Mouse (Mus musculus) forebrain, embryonic 11.5 days (tissue): ENCODE results near the gene Wdr20. TPM values are rescaled to one million over a fixed set of nuclear protein-coding genes. Genes with fewer than 3 reads are reported as not detected.
A peak's percentile ranks its signal among the peaks of the same experiment; 100 is the strongest.
"Not testable (repeated sequence)": the region's sequence is repeated elsewhere in the genome, so short reads cannot be mapped to it uniquely, and the experiment has no call there.

ENCODE experiments used
- ATAC-seq: fragments of 200-750 bp; cut with Nextera tagmentation; replicated peaks from 2 replicates; pipeline ENCODE4 v1.8.0; 2017; ENCODE audit warnings: moderate TSS enrichment; ENCODE audit not compliant: low FRiP score
- DNase-seq: peaks from one replicate; pipeline ENCODE4 v3.0.0-alpha.2; 2017; ENCODE audit warnings: low spot score
- H3K27ac ChIP-seq: fragments of 300-500 bp; sonication (generic); 2 replicates; pipeline ENCODE4 v1.5.1; 2014; ENCODE audit warnings: low read depth, low read length
- H3K27me3 ChIP-seq: fragments of 300-500 bp; sonication (generic); 2 replicates; pipeline ENCODE4 v1.6.1; 2014; ENCODE audit warnings: mild to moderate bottlenecking, low read length, mixed read lengths; ENCODE audit not compliant: control insufficient read depth, insufficient read depth
- H3K36me3 ChIP-seq: fragments of 300-500 bp; sonication (generic); 2 replicates; pipeline ENCODE4 v1.6.1; 2014; ENCODE audit warnings: mild to moderate bottlenecking, low read length, moderate library complexity, mixed read lengths; ENCODE audit not compliant: control insufficient read depth, insufficient read depth
- H3K4me1 ChIP-seq: fragments of 300-500 bp; sonication (generic); replicated peaks from 2 replicates; pipeline ENCODE4 v1.6.1; 2014; ENCODE audit warnings: low read length, mixed read lengths; ENCODE audit not compliant: control insufficient read depth, insufficient read depth
- H3K4me2 ChIP-seq: fragments of 300-500 bp; sonication (generic); 2 replicates; pipeline ENCODE4 v1.6.1; 2014; ENCODE audit warnings: low read depth, mild to moderate bottlenecking, low read length, moderate library complexity, mixed read lengths; ENCODE audit not compliant: severe bottlenecking
- H3K4me3 ChIP-seq: fragments of 300-500 bp; sonication (generic); 2 replicates; pipeline ENCODE4 v1.5.1; 2014; ENCODE audit warnings: low read depth, low read length
- H3K9ac ChIP-seq: fragments of 300-500 bp; sonication (generic); 2 replicates; pipeline ENCODE4 v1.6.1; 2014; ENCODE audit warnings: low read length
- H3K9me3 ChIP-seq: fragments of 300-500 bp; sonication (generic); 2 replicates; pipeline ENCODE4 v1.6.1; 2016; ENCODE audit warnings: low read length, mixed read lengths; ENCODE audit not compliant: control insufficient read depth
- WGBS: fragments of 180-500 bp; shearing (Covaris S2); extraction: QIAGEN DNeasy Blood & Tissue Kit; methylation state at CpG from one replicate; pipeline ENCODE4 v1.1.7; 2014; 5-methylcytosine and 5-hydroxymethylcytosine counted together
- polyA plus RNA-seq: library from polyadenylated mRNA; unstranded; fragments of >200 nt; fragmentation: Nextera tagmentation; extraction: Ambion mirVana; gene quantifications from 2 replicates; pipeline ENCODE4 v1.2.1, GENCODE M21; 2014

The Wdr20 gene
- polyA plus RNA-seq, 1 experiment from 2014 or later, result 30.4 TPM

DNA sequence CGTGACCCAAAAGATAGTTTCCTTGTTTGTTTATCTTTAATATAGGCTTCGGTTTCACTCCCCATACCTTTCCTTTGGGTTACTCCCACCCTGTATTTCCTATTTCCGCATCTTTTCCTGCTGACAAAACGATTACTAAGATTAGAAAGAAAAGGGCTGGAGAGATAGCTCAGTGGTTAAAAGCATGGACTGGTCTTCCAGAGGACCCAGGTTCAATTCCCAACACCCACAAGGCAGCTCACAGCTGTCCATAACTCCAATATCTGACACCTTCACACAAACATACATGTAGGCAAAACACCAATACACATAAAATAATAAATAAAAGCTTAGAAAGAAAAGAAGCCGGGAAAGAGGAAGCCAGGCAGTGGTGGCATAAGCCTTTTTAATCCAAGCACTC is 40.3 kb upstream of the Wdr20 start:
- no peak overlapping the region for H3K27ac ChIP-seq
- ATAC-seq, result no peak
- H3K4me1 ChIP-seq, result peaks cover 6% of the 10 kb centered on the region
- no peak overlapping the region for H3K4me2 ChIP-seq
- H3K27me3 ChIP-seq, result no peaks in the 10 kb centered on the region
- no peak for DNase-seq
- H3K9ac ChIP-seq, result no peak overlapping the region
- no peaks in the 10 kb centered on the region for H3K9me3 ChIP-seq
- H3K4me3 ChIP-seq, result no peak overlapping the region
- H3K36me3 ChIP-seq, result peaks cover 4% of the 10 kb centered on the region; the same call in 1 of the 2 replicates
- WGBS, result 71% methylated on average over 5 of the region's 5 CpGs

GRCm38 (mm10) chr12:110698080-110698479 is 39.7 kb upstream of the Wdr20 start:
- WGBS, result 82% methylated on average over 1 of the region's 1 CpGs
- no peak overlapping the region for H3K9ac ChIP-seq
- peaks cover 4% of the 10 kb centered on the region; the same call in 1 of the 2 replicates for H3K36me3 ChIP-seq
- H3K4me3 ChIP-seq, result no peak overlapping the region
- ATAC-seq, result no peak
- peaks cover 6% of the 10 kb centered on the region for H3K4me1 ChIP-seq
- H3K9me3 ChIP-seq, result no peaks in the 10 kb centered on the region
- no peak overlapping the region for H3K27ac ChIP-seq
- DNase-seq, result no peak
- H3K4me2 ChIP-seq, result no peak overlapping the region
- no peaks in the 10 kb centered on the region for H3K27me3 ChIP-seq

- no peaks in the 10 kb centered on the region for H3K9me3 ChIP-seq
- H3K4me1 ChIP-seq, result peaks cover 6% of the 10 kb centered on the region
- H3K27ac ChIP-seq, result no peak overlapping the region
- ATAC-seq (no peak), DNase-seq (no peak)
- no peaks in the 10 kb centered on the region for H3K27me3 ChIP-seq
- peak overlapping the region; percentile 8; the same call in 1 of the 2 replicates for H3K9ac ChIP-seq
- H3K4me3 ChIP-seq, result no peak overlapping the region
- no peak overlapping the region for H3K4me2 ChIP-seq
- 40% methylated on average over 15 of the region's 15 CpGs for WGBS
- peaks cover 4% of the 10 kb centered on the region; the same call in 1 of the 2 replicates for H3K36me3 ChIP-seq
These were observed 39.1 kb upstream of the Wdr20 start for GRCm38 (mm10) chr12:110698523-110699170.

DNA sequence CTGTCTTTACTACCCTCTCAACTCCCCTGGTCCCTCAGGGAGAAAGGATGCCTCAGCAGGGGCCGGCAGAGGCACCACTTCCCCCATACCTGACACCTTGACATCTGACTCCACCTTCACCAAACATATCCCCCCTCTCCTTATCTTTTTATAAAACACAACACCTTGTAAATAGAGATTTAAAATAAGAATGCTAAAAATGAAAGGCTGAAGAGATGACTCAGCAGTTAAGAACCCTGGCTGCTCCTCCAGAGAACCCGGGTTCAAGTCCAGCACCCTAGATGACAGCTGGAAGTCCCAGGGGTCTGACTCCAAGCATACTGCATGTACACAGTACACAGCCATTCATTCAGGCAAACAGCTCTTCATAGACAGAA is 38.6 kb upstream of the Wdr20 start:
- no peaks in the 10 kb centered on the region for H3K9me3 ChIP-seq
- H3K27me3 ChIP-seq, result no peaks in the 10 kb centered on the region
- H3K36me3 ChIP-seq, result peaks cover 4% of the 10 kb centered on the region; the same call in 1 of the 2 replicates
- WGBS, result 67% methylated on average over 2 of the region's 2 CpGs
- peaks cover 6% of the 10 kb centered on the region for H3K4me1 ChIP-seq
- no peak for ATAC-seq
- no peak overlapping the region; the same call in 1 of the 2 replicates for H3K9ac ChIP-seq
- DNase-seq, result no peak
- no peak overlapping the region for H3K4me3 ChIP-seq
- no peak overlapping the region for H3K4me2 ChIP-seq
- no peak overlapping the region for H3K27ac ChIP-seq

- no peak for DNase-seq
- Histone ChIP-seq H3K9me3 (no peaks in the 10 kb centered on the region), H3K36me3 (no peaks in the 10 kb centered on the region), H3K9ac (no peak overlapping the region), H3K4me3 (no peak overlapping the region), H3K4me2 (no peak overlapping the region), H3K27ac (no peak overlapping the region), H3K4me1 (no peaks in the 10 kb centered on the region; the same call in 1 of the 2 replicates), H3K27me3 (no peaks in the 10 kb centered on the region)
- ATAC-seq, result no peak
- 59% methylated on average over 2 of the region's 2 CpGs for WGBS
These were observed 37.0 kb upstream of the Wdr20 start for GRCm38 (mm10) chr12:110700730-110701129.

GRCm38 (mm10) chr12:110701363-110701762 is 36.4 kb upstream of the Wdr20 start:
- not testable (repeated sequence) for H3K9ac ChIP-seq, H3K36me3 ChIP-seq, H3K4me2 ChIP-seq, H3K27me3 ChIP-seq, ATAC-seq, H3K4me1 ChIP-seq, H3K4me3 ChIP-seq, H3K9me3 ChIP-seq, DNase-seq, H3K27ac ChIP-seq
- WGBS, result 32% methylated on average over 3 of the region's 3 CpGs

DNA sequence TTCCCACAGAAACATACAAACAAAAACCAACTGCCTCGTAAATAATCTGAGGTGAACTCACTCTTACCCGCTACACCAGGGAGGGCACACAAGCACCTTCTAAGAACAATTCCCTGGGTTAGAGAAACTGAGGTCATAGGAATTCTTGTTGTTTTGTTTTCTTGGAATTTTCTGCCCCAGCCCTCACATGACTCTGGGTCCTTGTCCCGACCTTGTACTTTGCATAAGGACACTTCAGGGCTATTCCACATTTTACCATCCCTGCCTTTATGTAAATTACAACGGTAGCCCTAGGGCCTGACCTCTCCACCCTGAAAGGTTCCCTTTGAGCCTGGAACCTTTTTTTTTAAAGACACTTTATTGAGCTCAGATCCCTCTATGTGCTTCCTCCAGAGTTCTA is 35.2 kb upstream of the Wdr20 start, which contains the start of gene Hsp90aa1:
Hsp90aa1 (minus strand) TSS at position 173 of the 400 bp plus-strand sequence.
- no peak within 1 kb of the TSS for H3K4me3 ChIP-seq
- no peak for ATAC-seq
- 54% methylated on average over 4 of the region's 4 CpGs for WGBS
- H3K36me3 ChIP-seq, result no peaks in the 10 kb centered on the region
- H3K4me2 ChIP-seq, result no peak within 1 kb of the TSS
- DNase-seq, result no peak
- no peaks in the 10 kb centered on the region for H3K9me3 ChIP-seq
- H3K4me1 ChIP-seq, result peaks cover 2% of the 10 kb centered on the region; the same call in 1 of the 2 replicates
- no peak within 1 kb of the TSS for H3K9ac ChIP-seq
- H3K27ac ChIP-seq, result no peak within 1 kb of the TSS
- H3K27me3 ChIP-seq, result no peaks in the 10 kb centered on the region

DNA sequence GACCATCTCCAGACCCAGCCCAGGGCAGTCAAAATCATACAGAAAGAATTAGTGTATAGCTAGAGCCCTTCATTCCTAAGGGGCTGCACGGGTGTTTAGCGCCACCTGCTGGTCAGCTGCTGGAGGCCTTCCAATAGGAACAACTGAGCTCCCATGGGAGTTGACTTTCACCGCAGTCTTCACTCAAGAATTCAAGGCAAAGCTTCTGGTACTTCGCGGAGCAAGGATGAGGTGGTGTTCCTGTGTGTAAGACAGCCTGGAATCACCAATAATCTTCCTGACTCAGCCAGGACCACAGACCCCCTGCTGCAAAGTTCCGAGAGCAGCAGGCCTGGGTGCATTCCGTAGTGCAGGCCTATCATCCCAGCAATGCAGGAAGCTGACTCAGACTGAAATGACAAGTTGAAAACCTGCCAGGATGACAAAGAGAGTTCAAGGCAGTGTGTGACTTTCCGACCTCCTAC is 34.7 kb upstream of the Wdr20 start:
- no peak overlapping the region for H3K4me3 ChIP-seq
- H3K27me3 ChIP-seq, result no peaks in the 10 kb centered on the region
- no peaks in the 10 kb centered on the region for H3K36me3 ChIP-seq
- 36% methylated on average over 8 of the region's 8 CpGs for WGBS
- no peak overlapping the region for H3K27ac ChIP-seq
- H3K9ac ChIP-seq, result no peak overlapping the region
- peaks cover 2% of the 10 kb centered on the region; the same call in 1 of the 2 replicates for H3K4me1 ChIP-seq
- H3K4me2 ChIP-seq, result no peak overlapping the region
- no peaks in the 10 kb centered on the region for H3K9me3 ChIP-seq
- ATAC-seq, result peak; percentile 67; the same call in 1 of the 2 replicates
- DNase-seq, result peak; percentile 93

GRCm38 (mm10) chr12:110703682-110704081 is 34.1 kb upstream of the Wdr20 start:
- Histone ChIP-seq H3K27ac (no peak overlapping the region), H3K4me3 (no peak overlapping the region), H3K27me3 (no peaks in the 10 kb centered on the region), H3K4me2 (no peak overlapping the region), H3K9me3 (no peaks in the 10 kb centered on the region), H3K36me3 (no peaks in the 10 kb centered on the region), H3K4me1 (peaks cover 2% of the 10 kb centered on the region; the same call in 1 of the 2 replicates), H3K9ac (no peak overlapping the region)
- 72% methylated on average over 7 of the region's 7 CpGs for WGBS
- DNase-seq (no peak), ATAC-seq (no peak)
